Mouse (Mus musculus): ENCODE data around the gene Ehmt1.

Ehmt1 gene

GRCm38 (mm10) chr2:24807691-24808090 is 111.7 kb downstream of the Ehmt1 start:
- no peak for DNase-seq (ENCODE audit: extremely low read depth, insufficient read length, low spot score)

- DNase-seq (ENCODE audit: extremely low read depth, insufficient read length, low spot score) = no peak
These were observed 112.4 kb downstream of the Ehmt1 start for GRCm38 (mm10) chr2:24807036-24807435.

- no peak for DNase-seq (ENCODE audit: extremely low read depth, insufficient read length, low spot score)
These were observed 113.3 kb downstream of the Ehmt1 start for GRCm38 (mm10) chr2:24806143-24806542.

- no peak for DNase-seq (ENCODE audit: extremely low read depth, insufficient read length, low spot score)
These were observed 113.8 kb downstream of the Ehmt1 start for GRCm38 (mm10) chr2:24805621-24806020.

- no peak for DNase-seq (ENCODE audit: extremely low read depth, insufficient read length, low spot score)
These were observed 122.5 kb downstream of the Ehmt1 start for GRCm38 (mm10) chr2:24796833-24797457.

- DNase-seq (ENCODE audit: extremely low read depth, insufficient read length, low spot score) = no peak
These were observed 132.2 kb downstream of the Ehmt1 start for GRCm38 (mm10) chr2:24787250-24787649.

GRCm38 (mm10) chr2:24781253-24781652 is 138.2 kb downstream of the Ehmt1 start:
- no peak for DNase-seq (ENCODE audit: extremely low read depth, insufficient read length, low spot score)

- no peak for DNase-seq (ENCODE audit: extremely low read depth, insufficient read length, low spot score)
These were observed 142.6 kb downstream of the Ehmt1 start for GRCm38 (mm10) chr2:24776831-24777230.

GRCm38 (mm10) chr2:24775951-24776587 is 143.3 kb downstream of the Ehmt1 start:
- DNase-seq (ENCODE audit: extremely low read depth, insufficient read length, low spot score) = peak; percentile 27

GRCm38 (mm10) chr2:24774832-24775231 is 144.6 kb downstream of the Ehmt1 start:
- no peak for DNase-seq (ENCODE audit: extremely low read depth, insufficient read length, low spot score)

- DNase-seq (ENCODE audit: extremely low read depth, insufficient read length, low spot score) = no peak
These were observed 148.6 kb downstream of the Ehmt1 start for GRCm38 (mm10) chr2:24770861-24771260.

GRCm38 (mm10) chr2:24763115-24763557 is 156.3 kb downstream of the Ehmt1 start, which contains the start of gene Cacna1b:
Gene Cacna1b (minus strand): TSS chr2:24763152.
- DNase-seq (ENCODE audit: extremely low read depth, insufficient read length, low spot score) = no peak

GRCm38 (mm10) chr2:24762446-24762960 is 156.9 kb downstream of the Ehmt1 start:
- DNase-seq (ENCODE audit: extremely low read depth, insufficient read length, low spot score) = no peak

GRCm38 (mm10) chr2:24761923-24762445 is 157.4 kb downstream of the Ehmt1 start:
- no peak for DNase-seq (ENCODE audit: extremely low read depth, insufficient read length, low spot score)

GRCm38 (mm10) chr2:24755276-24755675 is 164.1 kb downstream of the Ehmt1 start:
- no peak for DNase-seq (ENCODE audit: extremely low read depth, insufficient read length, low spot score)

GRCm38 (mm10) chr2:24752599-24752998 is 166.8 kb downstream of the Ehmt1 start:
- DNase-seq (ENCODE audit: extremely low read depth, insufficient read length, low spot score) = no peak

GRCm38 (mm10) chr2:24750051-24750450 is 169.4 kb downstream of the Ehmt1 start:
- no peak for DNase-seq (ENCODE audit: extremely low read depth, insufficient read length, low spot score)

- no peak for DNase-seq (ENCODE audit: extremely low read depth, insufficient read length, low spot score)
These were observed 171.5 kb downstream of the Ehmt1 start for GRCm38 (mm10) chr2:24747878-24748277.

Measured in 3134 (cell line).